Mouse (Mus musculus) lung, adult 2 months (tissue): ENCODE measurements around the gene Coro2b.

ENCODE experiments used
- CTCF ChIP-seq: fragments of 200-500 bp; IDR thresholded peaks from 2 replicates; pipeline ENCODE4 v1.5.1; 2011; ENCODE audit warnings: mild to moderate bottlenecking, low read length, control low read depth; ENCODE audit not compliant: insufficient read depth
- POLR2A ChIP-seq: fragments of 200-500 bp; IDR thresholded peaks from 2 replicates; pipeline ENCODE4 v1.6.1; 2011; ENCODE audit warnings: low read depth, mild to moderate bottlenecking, control low read depth, low read length, borderline replicate concordance; ENCODE audit errors: extremely low read depth

GRCm38 (mm10) chr9:62543878-62544277 lies 7.0 kb upstream of the Coro2b start:
- TF ChIP-seq CTCF (no peak), POLR2A (no peak)
